Mouse (Mus musculus) testis, adult 2 months (tissue): ENCODE data around the gene Usp48. TPM values are rescaled to one million over a fixed set of nuclear protein-coding genes. Genes with fewer than 3 reads are reported as not detected.

Source experiments
- H3K27ac ChIP-seq: fragments of 200-500 bp; 2 replicates; pipeline ENCODE4 v1.5.1; 2012; ENCODE audit warnings: low read depth, low read length; ENCODE audit not compliant: control insufficient read depth, insufficient read depth
- H3K27me3 ChIP-seq: fragments of 200-500 bp; 2 replicates; pipeline ENCODE4 v1.6.1; 2012; ENCODE audit warnings: mild to moderate bottlenecking, low read length, moderate library complexity; ENCODE audit not compliant: control insufficient read depth, insufficient read depth
- H3K36me3 ChIP-seq: fragments of 200-500 bp; 2 replicates; pipeline ENCODE4 v1.6.1; 2012; ENCODE audit warnings: mild to moderate bottlenecking, low read length; ENCODE audit not compliant: control insufficient read depth, insufficient read depth
- H3K4me1 ChIP-seq: fragments of 200-500 bp; 2 replicates; pipeline ENCODE4 v1.6.1; 2012; ENCODE audit warnings: low read length; ENCODE audit not compliant: control insufficient read depth, insufficient read depth
- H3K4me3 ChIP-seq: fragments of 200-500 bp; 2 replicates; pipeline ENCODE4 v1.5.1; 2012; ENCODE audit warnings: low read depth, mild to moderate bottlenecking, low read length, moderate library complexity, mixed read lengths; ENCODE audit not compliant: control insufficient read depth
- CTCF ChIP-seq: fragments of 200-500 bp; IDR thresholded peaks from 2 replicates; pipeline ENCODE4 v1.5.1; 2012; ENCODE audit warnings: low read depth, mild to moderate bottlenecking, inconsistent platforms, low read length, moderate library complexity; ENCODE audit not compliant: control insufficient read depth, insufficient read depth, insufficient replicate concordance
- POLR2A ChIP-seq: fragments of 200-500 bp; IDR thresholded peaks from 2 replicates; pipeline ENCODE4 v1.6.1; 2012; ENCODE audit warnings: low read depth, mild to moderate bottlenecking, inconsistent platforms, low read length, moderate library complexity; ENCODE audit not compliant: control insufficient read depth
- polyA plus RNA-seq: library from polyadenylated mRNA; depleted of rRNA; stranded (reverse); fragments of >200 nt; gene quantifications from 2 replicates; pipeline ENCODE4 v1.2.3, GENCODE M21; 2012; rRNA removed

Gene Usp48
- polyA plus RNA-seq, result 39.6 and 42.1 TPM in 2 replicates

- peak within 1 kb of the TSS; percentile 93 for H3K4me3 ChIP-seq
- TF ChIP-seq CTCF (0 out of 2 replicates have a peak, but pooled peaks have one; percentile 3), POLR2A (peak; percentile 96)
Measured at GRCm38 (mm10) chr4:137593601-137594495, at the start of gene Usp48. Usp48 (plus strand) TSS chr4:137593755.

GRCm38 (mm10) chr4:137545568-137545967, 48.0 kb upstream of the Usp48 start:
- Histone ChIP-seq H3K36me3 (no peaks in the 10 kb centered on the region), H3K27me3 (no peaks in the 10 kb centered on the region), H3K4me3 (no peak overlapping the region), H3K4me1 (no peaks in the 10 kb centered on the region; the same call in 1 of the 2 replicates), H3K27ac (no peak overlapping the region)
- TF ChIP-seq POLR2A (no peak), CTCF (no peak)

More at GRCm38 (mm10) chr4:137593601-137594495, at the start of gene Usp48:
- H3K36me3 ChIP-seq, result no peaks in the 10 kb centered on the region
- no peaks in the 10 kb centered on the region for H3K27me3 ChIP-seq
- H3K4me1 ChIP-seq, result peaks cover 3% of the 10 kb centered on the region
- peak within 1 kb of the TSS; percentile 99 for H3K27ac ChIP-seq

- TF ChIP-seq CTCF, result peak; percentile 60; the same call in 1 of the 2 replicates
- TF ChIP-seq POLR2A, result no peak
- no peak overlapping the region for H3K4me3 ChIP-seq
- H3K27me3 ChIP-seq, result no peaks in the 10 kb centered on the region
- no peak overlapping the region for H3K27ac ChIP-seq
- H3K36me3 ChIP-seq, result no peaks in the 10 kb centered on the region
- H3K4me1 ChIP-seq, result no peaks in the 10 kb centered on the region
Measured at GRCm38 (mm10) chr4:137546003-137546525, 47.5 kb upstream of the Usp48 start.

GRCm38 (mm10) chr4:137553466-137553865, 40.1 kb upstream of the Usp48 start:
- Histone ChIP-seq H3K4me1 (no peaks in the 10 kb centered on the region), H3K27me3 (no peaks in the 10 kb centered on the region), H3K27ac (no peak overlapping the region), H3K4me3 (no peak overlapping the region), H3K36me3 (no peaks in the 10 kb centered on the region)
- TF ChIP-seq POLR2A (no peak), CTCF (no peak)

- peaks cover 5% of the 10 kb centered on the region for H3K4me1 ChIP-seq
- H3K4me3 ChIP-seq, result no peak overlapping the region
- TF ChIP-seq POLR2A (no peak), CTCF (no peak)
- no peaks in the 10 kb centered on the region for H3K36me3 ChIP-seq
- H3K27ac ChIP-seq, result no peak overlapping the region
- no peaks in the 10 kb centered on the region for H3K27me3 ChIP-seq
Measured at GRCm38 (mm10) chr4:137556673-137557210, 36.8 kb upstream of the Usp48 start.

GRCm38 (mm10) chr4:137569873-137570272, 23.7 kb upstream of the Usp48 start:
- H3K36me3 ChIP-seq, result no peaks in the 10 kb centered on the region
- H3K4me3 ChIP-seq, result no peak overlapping the region
- no peak overlapping the region for H3K27ac ChIP-seq
- H3K27me3 ChIP-seq, result no peaks in the 10 kb centered on the region
- TF ChIP-seq POLR2A, result no peak
- H3K4me1 ChIP-seq, result no peaks in the 10 kb centered on the region

- Histone ChIP-seq H3K4me3 (no peak within 1 kb of the TSS), H3K4me1 (no peaks in the 10 kb centered on the region), H3K27me3 (no peaks in the 10 kb centered on the region), H3K36me3 (no peaks in the 10 kb centered on the region), H3K27ac (no peak within 1 kb of the TSS)
- TF ChIP-seq POLR2A (no peak), CTCF (no peak)
Measured at GRCm38 (mm10) chr4:137574469-137574868, 19.1 kb upstream of the Usp48 start, which contains the start of gene Ldlrad2. Ldlrad2 (minus strand) TSS chr4:137574569.
